Mouse (Mus musculus) heart, embryonic 13.5 days (tissue): ENCODE results near the gene Pheta1. TPM values are rescaled to one million over a fixed set of nuclear protein-coding genes. Genes with fewer than 3 reads are reported as not detected.
A peak's percentile ranks its signal among the peaks of the same experiment; 100 is the strongest.

Source experiments
- ATAC-seq: fragments of 200-750 bp; cut with Nextera tagmentation; 2 replicates; pipeline ENCODE4 v1.8.0; 2017; ENCODE audit warnings: moderate TSS enrichment; ENCODE audit not compliant: insufficient number of reproducible peaks, low FRiP score, low TSS enrichment; ENCODE audit errors: extremely low read depth
- H3K27ac ChIP-seq: fragments of 300-500 bp; sonication (generic); replicated peaks from 2 replicates; pipeline ENCODE4 v1.5.1; 2015; ENCODE audit warnings: moderate library complexity, mild to moderate bottlenecking, inconsistent platforms
- H3K27me3 ChIP-seq: fragments of 300-500 bp; sonication (generic); replicated peaks from 2 replicates; pipeline ENCODE4 v1.6.1; 2015; ENCODE audit warnings: mild to moderate bottlenecking, inconsistent platforms
- H3K36me3 ChIP-seq: fragments of 300-500 bp; sonication (generic); 2 replicates; pipeline ENCODE4 v1.6.1; 2015; ENCODE audit warnings: mild to moderate bottlenecking, inconsistent platforms
- H3K4me1 ChIP-seq: fragments of 300-500 bp; sonication (generic); 2 replicates; pipeline ENCODE4 v1.6.1; 2015; ENCODE audit warnings: inconsistent platforms
- H3K4me2 ChIP-seq: fragments of 300-500 bp; sonication (generic); 2 replicates; pipeline ENCODE4 v1.6.1; 2015; ENCODE audit warnings: inconsistent platforms, mild to moderate bottlenecking, moderate library complexity
- H3K4me3 ChIP-seq: fragments of 300-500 bp; sonication (generic); 2 replicates; pipeline ENCODE4 v1.5.1; 2015; ENCODE audit warnings: moderate library complexity, mild to moderate bottlenecking, inconsistent platforms
- H3K9ac ChIP-seq: fragments of 300-500 bp; sonication (generic); 2 replicates; pipeline ENCODE4 v1.6.1; 2015; ENCODE audit warnings: inconsistent platforms, mild to moderate bottlenecking, moderate library complexity
- H3K9me3 ChIP-seq: fragments of 300-500 bp; sonication (generic); 2 replicates; pipeline ENCODE4 v1.6.1; 2016; ENCODE audit warnings: inconsistent platforms
- WGBS: fragments of 180-500 bp; shearing (Covaris S2); methylation state at CpG from one replicate; pipeline ENCODE4 v1.1.7; 2015; ENCODE audit warnings: mixed read lengths; 5-methylcytosine and 5-hydroxymethylcytosine counted together
- polyA plus RNA-seq: library from polyadenylated mRNA; unstranded; fragments of >200 nt; fragmentation: Nextera tagmentation; extraction: Ambion mirVana; gene quantifications from 2 replicates; pipeline ENCODE4 v1.2.1, GENCODE M21; 2015

Pheta1 gene
- polyA plus RNA-seq, result 14.9 and 17.2 TPM in 2 replicates

DNA sequence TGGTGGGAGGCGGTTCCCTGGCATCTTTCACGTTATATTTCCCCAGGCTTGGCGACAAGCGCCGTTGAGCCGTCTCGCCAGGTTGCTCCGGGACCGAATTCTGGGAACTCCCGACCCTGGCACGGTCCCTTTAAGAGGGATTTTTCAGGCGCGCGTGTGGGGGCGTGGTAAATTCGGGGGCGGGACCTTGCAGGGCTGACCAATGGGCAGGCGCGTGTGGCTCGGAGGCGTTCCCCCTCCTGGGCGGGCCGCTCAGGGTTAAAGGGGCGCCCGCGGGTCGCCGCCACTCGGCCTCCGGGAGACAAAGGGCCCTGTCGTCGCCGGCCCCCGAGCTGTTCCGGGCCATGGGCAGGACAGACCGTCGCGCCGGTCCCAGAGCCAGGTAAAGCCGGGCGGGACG, at the start of gene Pheta1:
Gene Pheta1, plus strand, starts transcription at position 242 of the 400 bp plus-strand sequence.
- Histone ChIP-seq H3K27ac (peak within 1 kb of the TSS; percentile 80), H3K9ac (peak within 1 kb of the TSS; percentile 93), H3K36me3 (peaks cover 28% of the 10 kb centered on the region), H3K4me2 (peak within 1 kb of the TSS; percentile 87), H3K4me1 (peaks cover 39% of the 10 kb centered on the region), H3K27me3 (peaks cover 23% of the 10 kb centered on the region), H3K9me3 (no peaks in the 10 kb centered on the region), H3K4me3 (peak within 1 kb of the TSS; percentile 93)
- ATAC-seq, result peak; percentile 87
- under 1% methylated on average over 42 of the region's 42 CpGs for WGBS

GRCm38 (mm10) chr5:121807186-121807585, 41.6 kb upstream of the Pheta1 start:
- WGBS, result 86% methylated on average over 3 of the region's 3 CpGs
- 0 out of 2 replicates have a peak overlapping the region, but pooled peaks have one; percentile 13 for H3K27ac ChIP-seq
- H3K27me3 ChIP-seq, result no peaks in the 10 kb centered on the region
- H3K4me1 ChIP-seq, result peaks cover 35% of the 10 kb centered on the region
- no peak overlapping the region for H3K4me2 ChIP-seq
- H3K4me3 ChIP-seq, result no peak overlapping the region
- ATAC-seq, result no peak
- H3K36me3 ChIP-seq, result peaks cover 74% of the 10 kb centered on the region
- H3K9me3 ChIP-seq, result no peaks in the 10 kb centered on the region
- no peak overlapping the region for H3K9ac ChIP-seq

- Histone ChIP-seq H3K4me3 (no peak overlapping the region), H3K4me1 (peaks cover 39% of the 10 kb centered on the region), H3K27ac (no peak overlapping the region), H3K27me3 (no peaks in the 10 kb centered on the region), H3K4me2 (no peak overlapping the region), H3K9me3 (no peaks in the 10 kb centered on the region), H3K9ac (no peak overlapping the region), H3K36me3 (peaks cover 74% of the 10 kb centered on the region)
- WGBS, result 95% methylated on average over 2 of the region's 2 CpGs
- ATAC-seq, result no peak
These were observed 40.6 kb upstream of the Pheta1 start for GRCm38 (mm10) chr5:121808202-121808601.

GRCm38 (mm10) chr5:121809667-121810224, 39.0 kb upstream of the Pheta1 start:
- H3K4me1 ChIP-seq, result peaks cover 39% of the 10 kb centered on the region
- ATAC-seq, result 0 out of 2 replicates have a peak, but pooled peaks have one; percentile 16
- H3K27ac ChIP-seq, result peak overlapping the region; percentile 79
- 32% methylated on average over 5 of the region's 5 CpGs for WGBS
- H3K36me3 ChIP-seq, result peaks cover 73% of the 10 kb centered on the region
- no peaks in the 10 kb centered on the region for H3K27me3 ChIP-seq
- no peaks in the 10 kb centered on the region for H3K9me3 ChIP-seq
- H3K9ac ChIP-seq, result 0 out of 2 replicates have a peak overlapping the region, but pooled peaks have one; percentile 28
- no peak overlapping the region for H3K4me3 ChIP-seq
- peak overlapping the region; percentile 18; the same call in 1 of the 2 replicates for H3K4me2 ChIP-seq

- Histone ChIP-seq H3K9me3 (no peaks in the 10 kb centered on the region), H3K27ac (peak overlapping the region; percentile 79), H3K4me1 (peaks cover 39% of the 10 kb centered on the region), H3K4me2 (peak overlapping the region; percentile 18; the same call in 1 of the 2 replicates), H3K9ac (peak overlapping the region; percentile 44; the same call in 1 of the 2 replicates), H3K4me3 (no peak overlapping the region), H3K36me3 (peaks cover 74% of the 10 kb centered on the region), H3K27me3 (no peaks in the 10 kb centered on the region)
- 75% methylated on average over 17 of the region's 17 CpGs for WGBS
- ATAC-seq, result no peak
These were observed 38.2 kb upstream of the Pheta1 start for GRCm38 (mm10) chr5:121810331-121811151.

DNA sequence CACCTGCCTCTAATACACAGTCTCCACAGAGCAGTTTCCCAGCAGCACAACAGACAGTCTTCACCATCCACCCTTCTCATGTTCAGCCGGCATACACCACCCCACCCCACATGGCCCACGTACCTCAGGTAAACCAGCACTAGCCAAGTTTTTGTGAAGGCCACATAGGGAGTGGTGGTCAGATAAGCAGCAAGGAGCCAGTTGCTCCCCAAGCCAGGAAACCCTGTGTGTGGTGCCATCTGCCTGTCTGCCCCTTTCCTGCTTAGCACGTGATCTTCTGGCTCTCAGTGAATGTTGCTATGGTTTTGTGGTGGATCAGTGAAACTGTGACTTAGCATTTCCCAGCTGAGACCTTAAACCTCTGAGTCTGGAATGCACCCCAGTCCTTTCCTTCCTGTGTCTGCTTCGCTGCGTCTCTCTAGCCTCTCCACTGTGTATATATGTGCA, 37.3 kb upstream of the Pheta1 start:
- no peak overlapping the region for H3K4me2 ChIP-seq
- H3K9ac ChIP-seq, result peak overlapping the region; percentile 52
- peaks cover 75% of the 10 kb centered on the region for H3K36me3 ChIP-seq
- H3K27ac ChIP-seq, result peak overlapping the region; percentile 58; the same call in 1 of the 2 replicates
- no peak for ATAC-seq
- no peaks in the 10 kb centered on the region for H3K27me3 ChIP-seq
- 85% methylated on average over 5 of the region's 5 CpGs for WGBS
- peaks cover 39% of the 10 kb centered on the region for H3K4me1 ChIP-seq
- no peak overlapping the region for H3K4me3 ChIP-seq
- H3K9me3 ChIP-seq, result no peaks in the 10 kb centered on the region

- Histone ChIP-seq H3K27me3 (no peaks in the 10 kb centered on the region), H3K36me3 (peaks cover 81% of the 10 kb centered on the region), H3K4me2 (no peak overlapping the region), H3K9ac (no peak overlapping the region), H3K9me3 (no peaks in the 10 kb centered on the region), H3K27ac (no peak overlapping the region), H3K4me3 (no peak overlapping the region), H3K4me1 (peaks cover 39% of the 10 kb centered on the region)
- ATAC-seq, result no peak
- WGBS, result 77% methylated on average over 7 of the region's 7 CpGs
These were observed 36.1 kb upstream of the Pheta1 start for GRCm38 (mm10) chr5:121812526-121813243.

GRCm38 (mm10) chr5:121813744-121814143, 35.0 kb upstream of the Pheta1 start:
- peaks cover 38% of the 10 kb centered on the region for H3K4me1 ChIP-seq
- H3K4me2 ChIP-seq, result no peak overlapping the region
- no peak overlapping the region for H3K4me3 ChIP-seq
- H3K27ac ChIP-seq, result no peak overlapping the region
- no peak for ATAC-seq
- H3K9me3 ChIP-seq, result no peaks in the 10 kb centered on the region
- no peaks in the 10 kb centered on the region for H3K27me3 ChIP-seq
- H3K9ac ChIP-seq, result no peak overlapping the region
- WGBS, result 90% methylated on average over 10 of the region's 10 CpGs
- peaks cover 87% of the 10 kb centered on the region for H3K36me3 ChIP-seq

DNA sequence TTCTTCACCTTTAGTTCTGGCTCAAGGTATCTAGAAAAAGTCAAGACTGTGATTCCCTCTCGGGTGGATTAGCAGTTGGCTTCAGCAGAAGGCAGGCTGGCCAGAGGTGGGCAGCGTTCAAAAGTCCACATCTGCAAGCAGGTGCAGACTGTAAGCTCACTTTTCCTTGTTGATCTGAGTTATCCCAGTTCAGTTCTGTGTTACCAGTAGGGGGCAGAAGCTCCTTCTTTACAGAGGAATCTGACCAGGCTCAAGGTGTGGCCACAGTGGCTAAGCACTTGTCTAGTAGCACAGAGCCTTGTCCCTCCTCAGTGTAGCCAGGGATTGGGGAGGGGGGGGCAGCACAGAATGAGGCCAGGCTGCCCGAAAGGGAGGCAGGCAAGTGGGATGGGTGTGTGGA, 33.7 kb upstream of the Pheta1 start:
- Histone ChIP-seq H3K4me3 (no peak overlapping the region), H3K9ac (no peak overlapping the region), H3K36me3 (peaks cover 96% of the 10 kb centered on the region), H3K4me1 (peaks cover 36% of the 10 kb centered on the region), H3K9me3 (no peaks in the 10 kb centered on the region), H3K27ac (no peak overlapping the region), H3K4me2 (no peak overlapping the region), H3K27me3 (no peaks in the 10 kb centered on the region)
- 45% methylated on average over 3 of the region's 3 CpGs for WGBS
- ATAC-seq, result no peak

- H3K27ac ChIP-seq, result no peak overlapping the region
- 76% methylated on average over 8 of the region's 8 CpGs for WGBS
- no peaks in the 10 kb centered on the region for H3K27me3 ChIP-seq
- H3K36me3 ChIP-seq, result peaks cover 98% of the 10 kb centered on the region
- no peaks in the 10 kb centered on the region for H3K9me3 ChIP-seq
- H3K9ac ChIP-seq, result no peak overlapping the region
- H3K4me2 ChIP-seq, result no peak overlapping the region
- H3K4me1 ChIP-seq, result peaks cover 36% of the 10 kb centered on the region
- no peak for ATAC-seq
- H3K4me3 ChIP-seq, result no peak overlapping the region
These were observed 32.9 kb upstream of the Pheta1 start for GRCm38 (mm10) chr5:121815867-121816380.

GRCm38 (mm10) chr5:121816611-121817010, 32.2 kb upstream of the Pheta1 start:
- WGBS, result 81% methylated on average over 2 of the region's 2 CpGs
- ATAC-seq, result no peak
- Histone ChIP-seq H3K4me3 (no peak overlapping the region), H3K4me1 (peaks cover 36% of the 10 kb centered on the region), H3K9ac (no peak overlapping the region), H3K4me2 (no peak overlapping the region), H3K27ac (no peak overlapping the region), H3K36me3 (peaks cover 97% of the 10 kb centered on the region), H3K27me3 (no peaks in the 10 kb centered on the region), H3K9me3 (no peaks in the 10 kb centered on the region)
